ENCODE assay signal across 8 mouse cellular contexts in the genomic region with DNA sequence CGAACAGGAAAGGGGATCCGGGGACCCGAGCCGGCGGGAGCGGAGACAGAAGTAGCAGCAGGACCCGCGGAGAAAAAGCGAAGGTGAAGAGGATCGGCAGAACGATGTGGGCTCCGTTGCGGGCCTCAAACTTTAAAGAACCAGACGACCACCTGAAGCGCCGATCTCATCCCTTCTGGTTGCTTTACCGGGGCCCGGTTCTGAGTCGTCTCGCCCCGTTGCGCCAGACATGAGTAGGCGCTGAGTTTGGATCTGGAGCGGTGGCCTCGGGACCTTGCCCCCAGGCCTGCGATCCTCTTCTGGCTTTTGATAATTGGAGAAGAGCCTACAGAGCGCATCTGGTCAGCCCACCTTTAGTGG. TPM values are rescaled to one million over a fixed set of nuclear protein-coding genes. Genes with fewer than 3 reads are reported as not detected.
DNase-seq lines count a peak whose midpoint lies in the region; ATAC-seq lines count a peak whose summit lies in the region.

No protein-coding gene starts in this region.

- H3K4me3 ChIP-seq in heart, embryonic 15.5 days = peak overlapping the region; percentile 68
- H3K4me3 ChIP-seq in embryonic facial prominence, embryonic 10.5 days = peak overlapping the region; percentile 74
- peak overlapping the region; percentile 73 for H3K4me3 ChIP-seq in hindbrain, embryonic 14.5 days (replicated peaks; ENCODE audit: low read length)
- peak overlapping the region; percentile 77 for H3K4me3 ChIP-seq in midbrain, embryonic 14.5 days (replicated peaks; ENCODE audit: low read depth, low read length)

- peaks cover 74% of the 10 kb centered on the region for H3K27me3 ChIP-seq in heart, embryonic 15.5 days
- peaks cover 69% of the 10 kb centered on the region for H3K27me3 ChIP-seq in embryonic facial prominence, embryonic 10.5 days (replicated peaks; ENCODE audit: low read depth, poor library complexity, severe bottlenecking)
- H3K27me3 ChIP-seq in hindbrain, embryonic 14.5 days (ENCODE audit: control insufficient read depth, insufficient read depth, low read length) = no peaks in the 10 kb centered on the region
- no peaks in the 10 kb centered on the region for H3K27me3 ChIP-seq in midbrain, embryonic 14.5 days (ENCODE audit: control insufficient read depth, insufficient read depth, low read length)

- no peak overlapping the region for H3K27ac ChIP-seq in heart, embryonic 15.5 days
- H3K27ac ChIP-seq in embryonic facial prominence, embryonic 10.5 days (replicated peaks) = peak overlapping the region; percentile 87
- no peak overlapping the region for H3K27ac ChIP-seq in hindbrain, embryonic 14.5 days
- H3K27ac ChIP-seq in midbrain, embryonic 14.5 days (replicated peaks; ENCODE audit: low read depth, low read length) = no peak overlapping the region

- intact Hi-C loops in heart, postnatal 14 days (cut with DNase I) = loop anchor here (5.0 kb wide), 2 partner anchors 115 to 190 kb away; no protein-coding TSS in a partner anchor

- peak overlapping the region; percentile 95 for H3K4me2 ChIP-seq in heart, embryonic 15.5 days
- peak overlapping the region; percentile 90 for H3K4me2 ChIP-seq in hindbrain, embryonic 14.5 days (replicated peaks)
- peak overlapping the region; percentile 86 for H3K4me2 ChIP-seq in midbrain, embryonic 14.5 days (ENCODE audit: low read length)

- ATAC-seq in heart, embryonic 15.5 days (replicated peaks; ENCODE audit: insufficient number of reproducible peaks, insufficient read depth, low FRiP score, low read depth) = no peak
- ATAC-seq in hindbrain, embryonic 14.5 days (ENCODE audit: low FRiP score) = no peak
- ATAC-seq in midbrain, embryonic 14.5 days (ENCODE audit: low FRiP score, low TSS enrichment) = no peak

- no peak for DNase-seq in heart, postnatal 14 days
- peak; percentile 55 for DNase-seq in embryonic facial prominence, embryonic 10.5 days (ENCODE audit: low spot score)
- no peak for DNase-seq in hindbrain, embryonic 14.5 days (ENCODE audit: low spot score)
- DNase-seq in midbrain, embryonic 14.5 days = no peak
- DNase-seq in embryo, embryonic 10 days (ENCODE audit: low spot score) = no peak
- DNase-seq in thymus, postnatal 4 days = no peak
- no peak for DNase-seq in layer of hippocampus, postnatal 14 days (ENCODE audit: low spot score in 2 of 2)

- 3% methylated on average over 27 of the region's 27 CpGs for WGBS in heart, embryonic 15.5 days
- WGBS in embryonic facial prominence, embryonic 10.5 days = under 1% methylated on average over 27 of the region's 27 CpGs
- 0% methylated on average over 27 of the region's 27 CpGs for WGBS in hindbrain, embryonic 14.5 days
- 1% methylated on average over 27 of the region's 27 CpGs for WGBS in midbrain, embryonic 14.5 days

- peak overlapping the region; percentile 60; the same call in 1 of the 2 replicates for H3K9ac ChIP-seq in heart, embryonic 15.5 days
- H3K9ac ChIP-seq in hindbrain, embryonic 14.5 days = peak overlapping the region; percentile 78
- H3K9ac ChIP-seq in midbrain, embryonic 14.5 days (replicated peaks; ENCODE audit: low read length) = peak overlapping the region; percentile 73

- peaks cover 31% of the 10 kb centered on the region for H3K4me1 ChIP-seq in heart, embryonic 15.5 days (replicated peaks)
- peaks cover 39% of the 10 kb centered on the region for H3K4me1 ChIP-seq in embryonic facial prominence, embryonic 10.5 days
- peaks cover 11% of the 10 kb centered on the region for H3K4me1 ChIP-seq in hindbrain, embryonic 14.5 days (replicated peaks; ENCODE audit: control insufficient read depth, insufficient read depth, low read length)
- H3K4me1 ChIP-seq in midbrain, embryonic 14.5 days (ENCODE audit: control insufficient read depth, insufficient read depth, low read length) = peaks cover 6% of the 10 kb centered on the region; the same call in 1 of the 2 replicates

- no peaks in the 10 kb centered on the region for H3K36me3 ChIP-seq in heart, embryonic 15.5 days
- no peaks in the 10 kb centered on the region for H3K36me3 ChIP-seq in embryonic facial prominence, embryonic 10.5 days (replicated peaks)
- H3K36me3 ChIP-seq in hindbrain, embryonic 14.5 days (replicated peaks; ENCODE audit: control insufficient read depth, insufficient read depth) = no peaks in the 10 kb centered on the region
- H3K36me3 ChIP-seq in midbrain, embryonic 14.5 days (ENCODE audit: control insufficient read depth, insufficient read depth, low read length) = no peaks in the 10 kb centered on the region

- no peaks in the 10 kb centered on the region for H3K9me3 ChIP-seq in heart, embryonic 15.5 days (replicated peaks)
- no peaks in the 10 kb centered on the region for H3K9me3 ChIP-seq in embryonic facial prominence, embryonic 10.5 days
- H3K9me3 ChIP-seq in hindbrain, embryonic 14.5 days (ENCODE audit: control insufficient read depth, low read length) = no peaks in the 10 kb centered on the region
- H3K9me3 ChIP-seq in midbrain, embryonic 14.5 days (ENCODE audit: control insufficient read depth, low read length) = no peaks in the 10 kb centered on the region

RNA-seq across cellular contexts. Expression of a gene that starts 1.5 kb away (rescaled TPM):
- 1.8 and 2.9 TPM in 2 replicates for polyA plus RNA-seq in heart, embryonic 15.5 days (2015; fragmentation: Nextera tagmentation; extraction: Ambion mirVana)
- total RNA-seq in heart, postnatal 14 days (2021) = under 1 TPM; 0.96 to 1.00 TPM
- polyA plus RNA-seq in embryonic facial prominence, embryonic 10.5 days (2016; fragmentation: Nextera tagmentation; extraction: Ambion mirVana) = 9.5 and 16.5 TPM in 2 replicates
- 15.4 and 16.7 TPM in 2 replicates for polyA plus RNA-seq in hindbrain, embryonic 14.5 days (2014; fragmentation: Nextera tagmentation; extraction: Ambion mirVana)
- polyA plus RNA-seq in midbrain, embryonic 14.5 days (2014; fragmentation: Nextera tagmentation; extraction: Ambion mirVana) = 18.4 and 20.0 TPM in 2 replicates
- 10 to 100 TPM; 20.7 to 21.7 TPM for total RNA-seq in layer of hippocampus, postnatal 14 days (2021)

RNA-seq across cellular contexts. Expression of a gene that starts 51.7 kb away (rescaled TPM):
- polyA plus RNA-seq in heart, embryonic 15.5 days (2015; fragmentation: Nextera tagmentation; extraction: Ambion mirVana) = 26.7 and 33.4 TPM in 2 replicates
- 1 to 10 TPM; 6.1 to 7.5 TPM for total RNA-seq in heart, postnatal 14 days (2021)
- polyA plus RNA-seq in embryonic facial prominence, embryonic 10.5 days (2016; fragmentation: Nextera tagmentation; extraction: Ambion mirVana) = 23.3 and 23.5 TPM in 2 replicates
- polyA plus RNA-seq in hindbrain, embryonic 14.5 days (2014; fragmentation: Nextera tagmentation; extraction: Ambion mirVana) = 6.8 and 8.3 TPM in 2 replicates
- 6.2 and 7.6 TPM in 2 replicates for polyA plus RNA-seq in midbrain, embryonic 14.5 days (2014; fragmentation: Nextera tagmentation; extraction: Ambion mirVana)
- total RNA-seq in layer of hippocampus, postnatal 14 days (2021) = 1 to 10 TPM; 3.5 to 4.4 TPM
